Mouse (Mus musculus) adrenal gland, adult 10 weeks (tissue): ENCODE measurements around the gene Zfp456. TPM values are rescaled to one million over a fixed set of nuclear protein-coding genes. Genes with fewer than 3 reads are reported as not detected.

ENCODE experiments used
- polyA plus RNA-seq: library from polyadenylated mRNA; stranded (reverse); fragments of 350-450 nt; fragmentation: Illumina TruSeq; extraction: RNeasy Lipid Tissue Mini Kit (QIAGEN cat#74804); gene quantifications from one replicate; pipeline ENCODE4 v1.2.3, GENCODE M21; 2014; ENCODE audit warnings: low read depth, low replicate concordance

The Zfp456 gene
- polyA plus RNA-seq: 5.0 TPM

GRCm38 (mm10) chr13:67375050-67375911, at the start of gene Zfp456, which contains the start of gene Gm28041:
TSS of gene Zfp456 (minus strand) at chr13:67375810.
TSS of gene Gm28041 (minus strand) at chr13:67375733.

GRCm38 (mm10) chr13:67421207-67421857, 45.7 kb upstream of the Zfp456 start, which contains the start of gene Zfp459:
TSS of gene Zfp459 (minus strand) at chr13:67421418.

GRCm38 (mm10) chr13:67399183-67399903, 23.7 kb upstream of the Zfp456 start, which contains the start of gene Zfp429:
TSS of gene Zfp429 (minus strand) at chr13:67399819.

GRCm38 (mm10) chr13:67360131-67360744, 15.4 kb downstream of the Zfp456 start, which contains the start of the genes Gm28044 and Zfp953:
TSS of gene Gm28044 (minus strand) at chr13:67360536.
TSS of gene Zfp953 (minus strand) at chr13:67360605.

GRCm38 (mm10) chr13:67332019-67332724, 43.4 kb downstream of the Zfp456 start, which contains the start of gene Zfp595:
TSS of gene Zfp595 (minus strand) at chr13:67332570.

Other genes with a start within 250 kb of the Zfp456 start
- gene Rsl1, start 202.6 kb downstream of the Zfp456 start, polyA plus RNA-seq: 25.2 TPM
- 10.6 TPM for gene Zfp455, start 181.3 kb downstream of the Zfp456 start, polyA plus RNA-seq
- 11.7 TPM for gene Zfp458, start 97.3 kb downstream of the Zfp456 start, polyA plus RNA-seq
- 1.3 TPM for gene Zfp457, start 69.3 kb downstream of the Zfp456 start, polyA plus RNA-seq
- gene Zfp595, start 43.2 kb downstream of the Zfp456 start, polyA plus RNA-seq: 21.8 TPM
- 2.8 TPM for gene Gm28044, start 15.3 kb downstream of the Zfp456 start, polyA plus RNA-seq
- gene Zfp953, start 15.2 kb downstream of the Zfp456 start, polyA plus RNA-seq: 12.7 TPM
- 0.93 TPM for gene Gm28041, start 77 bp downstream of the Zfp456 start, polyA plus RNA-seq
- 18.5 TPM for gene Zfp429, start 24.0 kb upstream of the Zfp456 start, polyA plus RNA-seq
- 2.0 TPM for gene Zfp459, start 45.6 kb upstream of the Zfp456 start, polyA plus RNA-seq
- gene Zfp874a, start 75.8 kb upstream of the Zfp456 start, polyA plus RNA-seq: 128 TPM
- gene Zfp874b, start 108.4 kb upstream of the Zfp456 start, polyA plus RNA-seq: 54.2 TPM
- gene Zfp58, start 124.7 kb upstream of the Zfp456 start, polyA plus RNA-seq: 33.4 TPM
- not detected for gene Gm26965, start 150.3 kb upstream of the Zfp456 start, polyA plus RNA-seq
- gene Zfp87, start 150.4 kb upstream of the Zfp456 start, polyA plus RNA-seq: 30.4 TPM
- 32.6 TPM for gene Zfp748, start 178.0 kb upstream of the Zfp456 start, polyA plus RNA-seq
- 42.5 TPM for gene Zfp729b, start 233.9 kb upstream of the Zfp456 start, polyA plus RNA-seq